Mouse (Mus musculus): ENCODE results near the gene Dlat. TPM values are rescaled to one million over a fixed set of nuclear protein-coding genes. Genes with fewer than 3 reads are reported as not detected.

Gene Dlat
- polyA plus RNA-seq, 2 experiments: 30.4 to 57.3 TPM

- peaks cover 15% of the 10 kb centered on the region for H3K36me3 ChIP-seq (ENCODE audit: control insufficient read depth, insufficient read depth, low read length)
- peak overlapping the region; percentile 98 for H3K4me2 ChIP-seq (replicated peaks; ENCODE audit: low read depth, low read length, severe bottlenecking)
- H3K27me3 ChIP-seq (ENCODE audit: control insufficient read depth, insufficient read depth, low read length): no peaks in the 10 kb centered on the region
- WGBS: 1% methylated on average over 56 of the region's 70 CpGs
- ATAC-seq (ENCODE audit: low FRiP score, low read depth): no peak; the same call in 1 of the 2 replicates
- H3K9ac ChIP-seq (ENCODE audit: low read depth, low read length, severe bottlenecking): peak overlapping the region; percentile 58
- DNase-seq (ENCODE audit: low spot score): no peak
- H3K9me3 ChIP-seq (ENCODE audit: control insufficient read depth, low read length): no peaks in the 10 kb centered on the region
- H3K27ac ChIP-seq (replicated peaks; ENCODE audit: low read depth, low read length): no peak overlapping the region
- H3K4me1 ChIP-seq (ENCODE audit: control insufficient read depth, insufficient read depth, low read length): peaks cover 8% of the 10 kb centered on the region
- TF ChIP-seq POLR2A (IDR thresholded peaks at IDR 0.05; ENCODE audit: borderline replicate concordance, extremely low read depth, insufficient read depth, insufficient read length): no peak
- H3K4me3 ChIP-seq (replicated peaks; ENCODE audit: low read length): peak overlapping the region; percentile 58
Observed at GRCm38 (mm10) chr9:50698418-50699409, 39.1 kb upstream of the Dlat start.

GRCm38 (mm10) chr9:50697706-50698041 lies 38.1 kb upstream of the Dlat start:
- peak overlapping the region; percentile 98 for H3K4me2 ChIP-seq (replicated peaks; ENCODE audit: low read depth, low read length, severe bottlenecking)
- H3K27ac ChIP-seq (replicated peaks; ENCODE audit: low read depth, low read length): no peak overlapping the region
- 4% methylated on average over 12 of the region's 12 CpGs for WGBS
- TF ChIP-seq POLR2A (IDR thresholded peaks at IDR 0.05; ENCODE audit: borderline replicate concordance, extremely low read depth, insufficient read depth, insufficient read length): no peak
- no peaks in the 10 kb centered on the region for H3K27me3 ChIP-seq (ENCODE audit: control insufficient read depth, insufficient read depth, low read length)
- peak overlapping the region; percentile 24 for H3K4me3 ChIP-seq (replicated peaks; ENCODE audit: low read length)
- DNase-seq (ENCODE audit: low spot score) (peak; percentile 76), ATAC-seq (ENCODE audit: low FRiP score, low read depth) (peak; percentile 77)
- H3K36me3 ChIP-seq (ENCODE audit: control insufficient read depth, insufficient read depth, low read length): peaks cover 18% of the 10 kb centered on the region
- no peak overlapping the region for H3K9ac ChIP-seq (ENCODE audit: low read depth, low read length, severe bottlenecking)
- H3K9me3 ChIP-seq (ENCODE audit: control insufficient read depth, low read length): no peaks in the 10 kb centered on the region
- H3K4me1 ChIP-seq (ENCODE audit: control insufficient read depth, insufficient read depth, low read length): peaks cover 8% of the 10 kb centered on the region

- 69% methylated on average over 12 of the region's 12 CpGs for WGBS
- no peak overlapping the region for H3K27ac ChIP-seq (replicated peaks; ENCODE audit: low read depth, low read length)
- no peak for ATAC-seq (ENCODE audit: low FRiP score, low read depth)
- TF ChIP-seq POLR2A (IDR thresholded peaks at IDR 0.05; ENCODE audit: borderline replicate concordance, extremely low read depth, insufficient read depth, insufficient read length): no peak
- H3K4me2 ChIP-seq (replicated peaks; ENCODE audit: low read depth, low read length, severe bottlenecking): peak overlapping the region; percentile 98
- DNase-seq (ENCODE audit: low spot score): no peak
- peaks cover 8% of the 10 kb centered on the region for H3K4me1 ChIP-seq (ENCODE audit: control insufficient read depth, insufficient read depth, low read length)
- H3K9me3 ChIP-seq (ENCODE audit: control insufficient read depth, low read length): no peaks in the 10 kb centered on the region
- H3K4me3 ChIP-seq (replicated peaks; ENCODE audit: low read length): peak overlapping the region; percentile 24
- peaks cover 19% of the 10 kb centered on the region for H3K36me3 ChIP-seq (ENCODE audit: control insufficient read depth, insufficient read depth, low read length)
- H3K27me3 ChIP-seq (ENCODE audit: control insufficient read depth, insufficient read depth, low read length): no peaks in the 10 kb centered on the region
- H3K9ac ChIP-seq (ENCODE audit: low read depth, low read length, severe bottlenecking): no peak overlapping the region
Observed at GRCm38 (mm10) chr9:50696851-50697705, 37.5 kb upstream of the Dlat start.

GRCm38 (mm10) chr9:50695153-50695552 lies 35.6 kb upstream of the Dlat start:
- DNase-seq (ENCODE audit: low spot score) (no peak), ATAC-seq (ENCODE audit: low FRiP score, low read depth) (no peak)
- Histone ChIP-seq H3K27ac (replicated peaks; ENCODE audit: low read depth, low read length) (no peak overlapping the region), H3K9ac (ENCODE audit: low read depth, low read length, severe bottlenecking) (no peak overlapping the region), H3K4me2 (replicated peaks; ENCODE audit: low read depth, low read length, severe bottlenecking) (no peak overlapping the region), H3K36me3 (ENCODE audit: control insufficient read depth, insufficient read depth, low read length) (peaks cover 15% of the 10 kb centered on the region), H3K4me1 (ENCODE audit: control insufficient read depth, insufficient read depth, low read length) (peaks cover 8% of the 10 kb centered on the region), H3K4me3 (replicated peaks; ENCODE audit: low read length) (no peak overlapping the region), H3K27me3 (ENCODE audit: control insufficient read depth, insufficient read depth, low read length) (no peaks in the 10 kb centered on the region), H3K9me3 (ENCODE audit: control insufficient read depth, low read length) (no peaks in the 10 kb centered on the region)
- WGBS: 83% methylated on average over 6 of the region's 6 CpGs
- TF ChIP-seq POLR2A (IDR thresholded peaks at IDR 0.05; ENCODE audit: borderline replicate concordance, extremely low read depth, insufficient read depth, insufficient read length): no peak

- no peaks in the 10 kb centered on the region for H3K9me3 ChIP-seq (ENCODE audit: control insufficient read depth, low read length)
- no peak overlapping the region for H3K9ac ChIP-seq (ENCODE audit: low read depth, low read length, severe bottlenecking)
- H3K36me3 ChIP-seq (ENCODE audit: control insufficient read depth, insufficient read depth, low read length): peaks cover 23% of the 10 kb centered on the region
- no peak overlapping the region; the same call in 1 of the 2 replicates for H3K4me2 ChIP-seq (replicated peaks; ENCODE audit: low read depth, low read length, severe bottlenecking)
- TF ChIP-seq POLR2A (IDR thresholded peaks at IDR 0.05; ENCODE audit: borderline replicate concordance, extremely low read depth, insufficient read depth, insufficient read length): no peak
- H3K27me3 ChIP-seq (ENCODE audit: control insufficient read depth, insufficient read depth, low read length): no peaks in the 10 kb centered on the region
- H3K4me3 ChIP-seq (replicated peaks; ENCODE audit: low read length): no peak overlapping the region
- H3K4me1 ChIP-seq (ENCODE audit: control insufficient read depth, insufficient read depth, low read length): peaks cover 8% of the 10 kb centered on the region
- WGBS: 25% methylated on average over 10 of the region's 10 CpGs
- no peak overlapping the region for H3K27ac ChIP-seq (replicated peaks; ENCODE audit: low read depth, low read length)
- DNase-seq (ENCODE audit: low spot score) (peak; percentile 45), ATAC-seq (ENCODE audit: low FRiP score, low read depth) (no peak)
Observed at GRCm38 (mm10) chr9:50693631-50694030, 34.1 kb upstream of the Dlat start.
